Mouse (Mus musculus) heart, adult 10 weeks (tissue): ENCODE data around the gene Cc2d2a. TPM values are rescaled to one million over a fixed set of nuclear protein-coding genes. Genes with fewer than 3 reads are reported as not detected.

ENCODE experiments used
- polyA plus RNA-seq: library from polyadenylated mRNA; stranded (reverse); fragments of 350-450 nt; fragmentation: Illumina TruSeq; extraction: RNeasy Lipid Tissue Mini Kit (QIAGEN cat#74804); gene quantifications from one replicate; pipeline ENCODE4 v1.2.3, GENCODE M21; 2014; ENCODE audit warnings: low read depth, low replicate concordance

Cc2d2a gene
- polyA plus RNA-seq = 9.4 TPM

GRCm38 (mm10) chr5:43661997-43662961, at the start of gene Cc2d2a:
Gene Cc2d2a (plus strand): TSS chr5:43662346.

Other genes starting within 250 kb of the Cc2d2a start
- 7.8 TPM for gene C1qtnf7, start 146.8 kb upstream of the Cc2d2a start, polyA plus RNA-seq
- gene Bst1, start 156.5 kb downstream of the Cc2d2a start, polyA plus RNA-seq = 2.2 TPM
- gene Fbxl5, start 159.3 kb downstream of the Cc2d2a start, polyA plus RNA-seq = 43.9 TPM
- 10.3 TPM for gene Cd38, start 206.2 kb downstream of the Cc2d2a start, polyA plus RNA-seq